Mouse (Mus musculus) layer of hippocampus, postnatal 10 days (tissue): Measurements from ENCODE around the gene Prcd. TPM values are rescaled to one million over a fixed set of nuclear protein-coding genes. Genes with fewer than 3 reads are reported as not detected.

ENCODE experiments used
- total RNA-seq, 2 experiments: library from RNA; stranded (reverse); gene quantifications; 2 replicates each; pipeline ENCODE4 v1.2.3; 2021

Gene Prcd
- total RNA-seq, 2 experiments from 2014 or later, result 3.4 to 3.8 TPM

Other genes starting within 250 kb of the Prcd start
- 100 to 1,000 TPM; 184 to 186 TPM for gene Rnf157, start 240.5 kb upstream of the Prcd start, total RNA-seq
- 10 to 100 TPM; 35.7 to 46.1 TPM for gene Ubald2, start 219.4 kb upstream of the Prcd start, total RNA-seq
- gene Qrich2, start 187.3 kb upstream of the Prcd start, total RNA-seq, result under 1 TPM in 1 of 2 experiments, not detected in 1; 0.18 TPM
- gene Prpsap1, start 159.3 kb upstream of the Prcd start, total RNA-seq, result 10 to 100 TPM; 89.8 to 90.7 TPM
- 1 to 10 TPM; 1.7 to 2.1 TPM for gene Sphk1, start 122.6 kb upstream of the Prcd start, total RNA-seq
- gene Ube2o, start 72.1 kb upstream of the Prcd start, total RNA-seq, result 100 to 1,000 TPM; 115 to 118 TPM
- gene Aanat, start 67.1 kb upstream of the Prcd start, total RNA-seq, result under 1 TPM in 1 of 2 experiments, not detected in 1; 0.34 TPM
- 1 to 10 TPM in 1 of 2 experiments, under 1 TPM in 1; 0.94 to 1.5 TPM for gene Rhbdf2, start 26.5 kb upstream of the Prcd start, total RNA-seq
- gene Cygb, start 779 bp downstream of the Prcd start, total RNA-seq, result 10 to 100 TPM; 33.0 to 42.3 TPM
- gene St6galnac1, start 122.0 kb downstream of the Prcd start, total RNA-seq, result not detected
- 10 to 100 TPM; 23.3 to 27.6 TPM for gene Mxra7, start 174.5 kb downstream of the Prcd start, total RNA-seq
- 10 to 100 TPM; 32.5 to 33.7 TPM for gene Mettl23, start 189.7 kb downstream of the Prcd start, total RNA-seq
- gene Jmjd6, start 189.9 kb downstream of the Prcd start, total RNA-seq, result 10 to 100 TPM; 30.4 to 31.4 TPM
- 10 to 100 TPM; 42.6 to 43.3 TPM for gene Mfsd11, start 198.9 kb downstream of the Prcd start, total RNA-seq
- gene Srsf2, start 199.6 kb downstream of the Prcd start, total RNA-seq, result 100 to 1,000 TPM; 217 to 239 TPM